Mouse (Mus musculus): ENCODE data around the gene Olfr1189.
"Not testable (repeated sequence)": the region's sequence is repeated elsewhere in the genome, so short reads cannot be mapped to it uniquely, and the experiment has no call there.

The Olfr1189 gene

GRCm38 (mm10) chr2:88586154-88586553 is at the start of gene Olfr1189:
TSS of gene Olfr1189 (plus strand) at chr2:88586454.
- no peak for DNase-seq (ENCODE audit: low read depth, low spot score)

GRCm38 (mm10) chr2:88556635-88557034 is 29.6 kb upstream of the Olfr1189 start, which contains the start of gene Olfr1188:
TSS of gene Olfr1188 (plus strand) at chr2:88556935.
- no peak for DNase-seq (ENCODE audit: low read depth, low spot score)

- not testable (repeated sequence) for DNase-seq (ENCODE audit: low read depth, low spot score)
Measured at GRCm38 (mm10) chr2:88572696-88573095, 13.6 kb upstream of the Olfr1189 start.

GRCm38 (mm10) chr2:88640242-88640641 is 54.0 kb downstream of the Olfr1189 start, which contains the start of gene Olfr1191-ps1:
TSS of gene Olfr1191-ps1 (plus strand) at chr2:88640542.
- not testable (repeated sequence) for DNase-seq (ENCODE audit: low read depth, low spot score)
